Mouse (Mus musculus) liver, embryonic 14.5 days (tissue): ENCODE measurements around the gene Ugt3a2. TPM values are rescaled to one million over a fixed set of nuclear protein-coding genes. Genes with fewer than 3 reads are reported as not detected.

Experiments used
- ATAC-seq: fragments of 200-750 bp; cut with Nextera tagmentation; 2 replicates; pipeline ENCODE4 v1.8.0; 2017; ENCODE audit warnings: moderate number of reproducible peaks, mild to moderate bottlenecking, moderate library complexity; ENCODE audit not compliant: insufficient read depth
- DNase-seq, 3 experiments: peaks; one replicate each; pipeline ENCODE4 v3.0.0-alpha.2; 2012 to 2013; ENCODE audit warnings: low read depth in 3 of 3, low spot score in 3 of 3
- H3K27ac ChIP-seq: fragments of 300-500 bp; sonication (generic); 2 replicates; pipeline ENCODE4 v1.5.1; 2014; ENCODE audit warnings: moderate library complexity, mild to moderate bottlenecking, control low read depth, inconsistent platforms
- H3K27me3 ChIP-seq: fragments of 300-500 bp; sonication (generic); 2 replicates; pipeline ENCODE4 v1.6.1; 2014; ENCODE audit warnings: mild to moderate bottlenecking, low read length, moderate library complexity; ENCODE audit not compliant: control insufficient read depth, insufficient read depth
- H3K36me3 ChIP-seq: fragments of 300-500 bp; sonication (generic); replicated peaks from 2 replicates; pipeline ENCODE4 v1.6.1; 2014; ENCODE audit warnings: low read depth; ENCODE audit not compliant: control insufficient read depth, insufficient read depth
- H3K4me1 ChIP-seq, 2 experiments: fragments of 200-500 bp in 1 of 2; fragments of 300-500 bp in 1 of 2; sonication (generic) in 1 of 2; replicated peaks; 2 replicates each; pipeline ENCODE4 v1.6.1; 2012 to 2014; ENCODE audit warnings: antibody characterized with exemption in 1 of 2, inconsistent platforms in 1 of 2, low read length in 1 of 2; ENCODE audit not compliant: control insufficient read depth in 2 of 2, insufficient read depth in 2 of 2
- H3K4me2 ChIP-seq: fragments of 300-500 bp; sonication (generic); 2 replicates; pipeline ENCODE4 v1.6.1; 2014; ENCODE audit warnings: low read depth, mild to moderate bottlenecking, control low read depth, moderate library complexity
- H3K4me3 ChIP-seq, 2 experiments: fragments of 200-500 bp in 1 of 2; fragments of 300-500 bp in 1 of 2; sonication (generic) in 1 of 2; 2 replicates each; pipeline ENCODE4 v1.5.1; 2012 to 2014; ENCODE audit warnings: low read depth in 2 of 2, low read length in 2 of 2, mild to moderate bottlenecking in 2 of 2, control low read depth in 1 of 2, inconsistent platforms in 1 of 2, moderate library complexity in 1 of 2; ENCODE audit not compliant: insufficient read depth in 1 of 2
- H3K9ac ChIP-seq: fragments of 300-500 bp; sonication (generic); replicated peaks from 2 replicates; pipeline ENCODE4 v1.6.1; 2014; ENCODE audit warnings: mild to moderate bottlenecking, control low read depth, moderate library complexity
- H3K9me3 ChIP-seq: fragments of 300-500 bp; sonication (generic); 2 replicates; pipeline ENCODE4 v1.6.1; 2016; ENCODE audit warnings: low read length, mixed read lengths; ENCODE audit not compliant: control insufficient read depth
- CTCF ChIP-seq: IDR thresholded peaks from 2 replicates; pipeline ENCODE4 v1.5.1; 2016; ENCODE audit warnings: antibody characterized with exemption, low read depth, control low read depth
- EP300 ChIP-seq: IDR thresholded peaks from 2 replicates; pipeline ENCODE4 v1.6.1; 2016; ENCODE audit warnings: antibody characterized with exemption, low read depth
- WGBS: fragments of 180-500 bp; shearing (Covaris S2); extraction: QIAGEN DNeasy Blood & Tissue Kit; methylation state at CpG from one replicate; pipeline ENCODE4 v1.1.7; 2014; ENCODE audit not compliant: insufficient replicate concordance; 5-methylcytosine and 5-hydroxymethylcytosine counted together
- polyA plus RNA-seq, 2 experiments: library from polyadenylated mRNA; depleted of rRNA in 1 of 2; stranded (reverse) in 1 of 2; unstranded in 1 of 2; fragments of >200 nt; fragmentation: Nextera tagmentation in 1 of 2; extraction: Ambion mirVana in 1 of 2; gene quantifications; 2 replicates each; pipeline versions ENCODE4 v1.2.1 to v1.2.3; 2012 to 2014

Ugt3a2 gene
- polyA plus RNA-seq, 2 experiments: 0.42 to 0.47 TPM

DNA sequence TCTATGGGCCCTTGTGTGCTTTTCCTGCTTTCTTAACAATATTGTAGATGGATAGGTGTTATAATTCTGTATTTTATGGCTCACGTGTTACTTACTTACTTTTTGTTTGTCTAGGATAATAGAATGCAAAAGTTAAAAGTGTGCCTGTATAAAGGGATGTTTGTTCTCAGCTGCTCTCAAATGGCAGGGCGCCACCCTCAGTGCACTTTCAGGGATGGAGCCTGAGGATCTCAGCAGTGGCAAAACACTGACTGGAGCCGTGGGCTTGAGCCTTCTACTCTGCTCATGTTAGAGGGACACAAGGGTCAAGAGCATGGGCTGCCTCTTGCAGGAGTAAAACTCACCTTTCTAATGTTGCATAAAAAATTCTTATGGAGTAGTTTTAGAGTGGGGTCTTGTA lies 1.7 kb downstream of the Ugt3a2 start:
- ATAC-seq (no peak), DNase-seq (no peak)
- no peak overlapping the region for H3K4me3 ChIP-seq
- TF ChIP-seq EP300: no peak
- TF ChIP-seq CTCF: no peak
- no peaks in the 10 kb centered on the region for H3K27me3 ChIP-seq
- no peak overlapping the region for H3K4me2 ChIP-seq
- WGBS: 45% methylated on average over 3 of the region's 3 CpGs
- no peaks in the 10 kb centered on the region for H3K36me3 ChIP-seq
- no peak overlapping the region for H3K27ac ChIP-seq
- H3K9ac ChIP-seq: no peak overlapping the region
- H3K9me3 ChIP-seq: no peaks in the 10 kb centered on the region
- no peaks in the 10 kb centered on the region; a peak in 1 of 4 replicates for H3K4me1 ChIP-seq

DNA sequence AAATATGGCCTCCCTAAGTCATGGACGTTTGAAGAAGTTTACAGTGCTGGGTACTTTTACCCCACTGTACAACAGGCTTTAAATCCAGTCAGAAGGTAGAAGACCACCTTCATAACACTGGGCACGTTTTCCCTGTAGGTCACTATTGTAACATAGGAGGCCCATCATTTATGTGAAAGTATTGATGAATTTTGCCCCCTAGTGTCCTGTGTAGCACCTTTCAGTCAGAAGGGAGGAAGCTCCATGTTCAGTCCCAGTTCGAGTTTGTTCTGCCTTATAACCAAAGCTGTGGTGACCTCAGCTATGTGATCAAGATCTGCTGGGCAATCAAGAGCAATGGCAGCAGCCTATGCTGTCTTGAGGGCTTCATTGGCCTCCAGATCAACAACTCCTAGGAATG lies 13.4 kb downstream of the Ugt3a2 start:
- WGBS: 23% methylated on average over 3 of the region's 3 CpGs
- H3K27me3 ChIP-seq: no peaks in the 10 kb centered on the region
- H3K9ac ChIP-seq: no peak overlapping the region
- H3K36me3 ChIP-seq: no peaks in the 10 kb centered on the region
- TF ChIP-seq EP300 (no peak), CTCF (no peak)
- H3K9me3 ChIP-seq: no peaks in the 10 kb centered on the region
- no peak overlapping the region for H3K4me3 ChIP-seq
- no peak for DNase-seq
- H3K4me2 ChIP-seq: no peak overlapping the region
- no peak for ATAC-seq
- no peak overlapping the region for H3K27ac ChIP-seq
- H3K4me1 ChIP-seq: no peaks in the 10 kb centered on the region

DNA sequence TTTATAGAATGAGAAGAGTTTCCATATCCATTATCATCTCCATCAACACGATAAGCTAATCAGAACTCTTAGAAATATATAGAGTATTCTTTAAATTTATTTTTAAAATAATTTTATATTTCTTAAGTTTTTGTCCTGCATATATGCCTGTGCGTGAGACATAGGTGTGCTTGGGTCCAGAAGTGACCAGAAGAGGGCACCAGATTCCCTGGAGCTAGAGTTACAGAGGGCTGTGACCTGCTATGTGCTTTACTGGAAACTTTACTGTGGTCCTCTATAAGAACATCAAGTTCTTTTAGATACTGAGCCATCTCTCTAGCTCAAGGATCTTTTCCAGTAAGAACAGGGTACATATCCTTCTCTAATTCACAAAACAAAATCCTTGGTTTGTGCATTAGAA lies 27.5 kb downstream of the Ugt3a2 start:
- 59% methylated on average over 2 of the region's 2 CpGs for WGBS
- ATAC-seq: no peak
- Histone ChIP-seq H3K4me2 (no peak overlapping the region), H3K4me3 (no peak overlapping the region), H3K36me3 (no peaks in the 10 kb centered on the region), H3K9me3 (no peaks in the 10 kb centered on the region), H3K4me1 (no peaks in the 10 kb centered on the region), H3K9ac (no peak overlapping the region), H3K27ac (no peak overlapping the region), H3K27me3 (no peaks in the 10 kb centered on the region)
- TF ChIP-seq EP300 (no peak), CTCF (peak; percentile 53)
- DNase-seq: no peak

DNA sequence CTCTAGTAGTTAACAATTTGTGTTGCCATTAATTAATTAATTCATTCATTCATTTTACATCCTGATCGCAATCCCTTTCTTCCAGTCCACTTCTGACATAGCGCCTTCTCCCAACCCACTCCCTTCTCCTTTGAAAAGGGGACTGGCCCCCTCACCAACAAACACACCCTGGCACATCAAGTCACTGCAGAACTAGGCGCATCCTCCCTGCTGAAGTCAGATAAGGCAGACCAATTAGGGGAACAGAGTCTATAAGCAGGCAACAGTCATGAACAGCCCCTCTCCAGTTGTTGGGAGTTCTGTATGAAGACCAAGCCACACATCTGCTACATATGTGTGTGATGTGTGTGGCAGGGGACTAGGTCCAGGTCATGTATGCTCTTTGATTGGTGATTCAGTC lies 33.4 kb downstream of the Ugt3a2 start:
- H3K4me3 ChIP-seq: no peak overlapping the region
- WGBS: 46% methylated on average over 3 of the region's 3 CpGs
- no peak overlapping the region for H3K27ac ChIP-seq
- no peak overlapping the region for H3K9ac ChIP-seq
- TF ChIP-seq EP300: no peak; the same call in 1 of the 2 replicates
- no peak for TF ChIP-seq CTCF
- no peaks in the 10 kb centered on the region for H3K36me3 ChIP-seq
- peaks cover 0 to 6% of the 10 kb centered on the region in 2 experiments; a peak in 2 of 4 replicates for H3K4me1 ChIP-seq
- H3K4me2 ChIP-seq: no peak overlapping the region
- no peaks in the 10 kb centered on the region for H3K9me3 ChIP-seq
- H3K27me3 ChIP-seq: no peaks in the 10 kb centered on the region
- ATAC-seq: peak; percentile 90
- peak; percentile 9 to 35 (median 9) for DNase-seq

DNA sequence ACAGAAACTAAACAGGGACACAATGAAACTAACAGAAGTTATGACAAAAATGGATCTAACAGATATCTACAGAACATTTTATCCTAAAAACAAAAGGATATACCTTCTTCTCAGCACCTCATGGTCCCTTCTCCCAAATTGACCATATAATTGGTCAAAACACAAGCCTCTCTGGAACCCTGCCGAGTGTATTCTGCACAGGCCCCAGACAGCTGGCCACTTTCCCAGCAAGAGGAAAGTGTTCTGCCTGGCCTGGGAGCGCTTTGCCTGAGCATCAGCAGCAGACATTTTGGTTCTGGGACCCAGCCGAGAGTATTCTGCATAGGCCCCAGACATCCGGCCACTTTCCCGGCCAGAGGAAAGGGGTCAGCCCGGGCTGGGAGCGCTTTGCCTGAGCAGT lies 40.9 kb downstream of the Ugt3a2 start:
- no peak overlapping the region for H3K4me2 ChIP-seq
- H3K27me3 ChIP-seq: no peaks in the 10 kb centered on the region
- no peak overlapping the region for H3K4me3 ChIP-seq
- H3K9me3 ChIP-seq: no peaks in the 10 kb centered on the region
- WGBS: 70% methylated on average over 7 of the region's 7 CpGs
- H3K27ac ChIP-seq: no peak overlapping the region
- TF ChIP-seq EP300 (no peak), CTCF (no peak)
- no peaks in the 10 kb centered on the region for H3K4me1 ChIP-seq
- H3K36me3 ChIP-seq: no peaks in the 10 kb centered on the region
- no peak for ATAC-seq
- no peak overlapping the region for H3K9ac ChIP-seq
- no peak for DNase-seq
